Mouse (Mus musculus) C3H10T1/2 (cell line): ENCODE results near the gene Tmem253. TPM values are rescaled to one million over a fixed set of nuclear protein-coding genes. Genes with fewer than 3 reads are reported as not detected.

Experiments
- polyA plus RNA-seq, 2 experiments: library from polyadenylated mRNA; unstranded; fragments of >200 nt; fragmentation: generic; extraction: Trizol; gene quantifications; one replicate each; pipeline ENCODE4 v1.2.1; 2012; ENCODE audit warnings: missing spikeins in 2 of 2

The Tmem253 gene
- under 1 TPM; 0.16 to 0.35 TPM for polyA plus RNA-seq

GRCm38 (mm10) chr14:52015445-52016100 lies at the start of gene Tmem253:
Gene Tmem253 (plus strand): TSS chr14:52015658.

GRCm38 (mm10) chr14:51984247-51985231 lies 30.9 kb upstream of the Tmem253 start, which contains the start of gene Arhgef40:
Gene Arhgef40 (plus strand): TSS chr14:51984719.

GRCm38 (mm10) chr14:52020486-52021137 lies 5.2 kb downstream of the Tmem253 start, which contains the start of gene Zfp219:
Gene Zfp219 (minus strand): TSS chr14:52020733.

GRCm38 (mm10) chr14:52042359-52042758 lies 26.9 kb downstream of the Tmem253 start, which contains the start of gene Olfr221:
Gene Olfr221 (minus strand): TSS chr14:52042459.

Other genes with a start within 250 kb of the Tmem253 start
- gene Ang4, start 242.1 kb upstream of the Tmem253 start, polyA plus RNA-seq = not detected
- gene AY358078, start 215.6 kb upstream of the Tmem253 start, polyA plus RNA-seq = not detected
- not detected for gene Ear6, start 162.0 kb upstream of the Tmem253 start, polyA plus RNA-seq
- 10 to 100 TPM in 1 of 2 experiments, 1 to 10 TPM in 1; 8.6 to 20.3 TPM for gene Mettl17, start 130.8 kb upstream of the Tmem253 start, polyA plus RNA-seq
- under 1 TPM; 0.01 to 0.24 TPM for gene Slc39a2, start 122.8 kb upstream of the Tmem253 start, polyA plus RNA-seq
- under 1 TPM; 0.02 to 0.06 TPM for gene Ndrg2, start 101.5 kb upstream of the Tmem253 start, polyA plus RNA-seq
- gene Tppp2, start 97.2 kb upstream of the Tmem253 start, polyA plus RNA-seq = not detected
- gene Rnase13, start 92.9 kb upstream of the Tmem253 start, polyA plus RNA-seq = under 1 TPM in 1 of 2 experiments, not detected in 1; 0.04 TPM
- 10 to 100 TPM; 42.3 to 91.9 TPM for gene Arhgef40, start 30.9 kb upstream of the Tmem253 start, polyA plus RNA-seq
- 10 to 100 TPM; 13.0 to 22.2 TPM for gene Zfp219, start 5.1 kb downstream of the Tmem253 start, polyA plus RNA-seq
- gene Olfr221, start 26.8 kb downstream of the Tmem253 start, polyA plus RNA-seq = not detected
- gene Hnrnpc, start 88.4 kb downstream of the Tmem253 start, polyA plus RNA-seq = 100 to 1,000 TPM in 1 of 2 experiments, 10 to 100 TPM in 1; 89.0 to 129 TPM
- 1 to 10 TPM; 1.5 to 2.2 TPM for gene Rpgrip1, start 95.0 kb downstream of the Tmem253 start, polyA plus RNA-seq
- 10 to 100 TPM in 1 of 2 experiments, 1 to 10 TPM in 1; 1.1 to 10.2 TPM for gene Supt16, start 181.8 kb downstream of the Tmem253 start, polyA plus RNA-seq
- gene Chd8, start 242.1 kb downstream of the Tmem253 start, polyA plus RNA-seq = 10 to 100 TPM in 1 of 2 experiments, 1 to 10 TPM in 1; 6.0 to 32.5 TPM